Mouse (Mus musculus) olfactory bulb, adult 2 months (tissue): Measurements from ENCODE around the gene Ly6g6e.

Source experiments
- CTCF ChIP-seq: fragments of 200-500 bp; IDR thresholded peaks from 2 replicates; pipeline ENCODE4 v1.5.1; 2012; ENCODE audit warnings: low read depth, mild to moderate bottlenecking, low read length, moderate library complexity; ENCODE audit not compliant: insufficient read depth
- POLR2A ChIP-seq: fragments of 200-500 bp; IDR thresholded peaks from 2 replicates; pipeline ENCODE4 v1.6.1; 2012; ENCODE audit warnings: mild to moderate bottlenecking, low read depth, low read length, moderate library complexity; ENCODE audit not compliant: insufficient read depth

DNA sequence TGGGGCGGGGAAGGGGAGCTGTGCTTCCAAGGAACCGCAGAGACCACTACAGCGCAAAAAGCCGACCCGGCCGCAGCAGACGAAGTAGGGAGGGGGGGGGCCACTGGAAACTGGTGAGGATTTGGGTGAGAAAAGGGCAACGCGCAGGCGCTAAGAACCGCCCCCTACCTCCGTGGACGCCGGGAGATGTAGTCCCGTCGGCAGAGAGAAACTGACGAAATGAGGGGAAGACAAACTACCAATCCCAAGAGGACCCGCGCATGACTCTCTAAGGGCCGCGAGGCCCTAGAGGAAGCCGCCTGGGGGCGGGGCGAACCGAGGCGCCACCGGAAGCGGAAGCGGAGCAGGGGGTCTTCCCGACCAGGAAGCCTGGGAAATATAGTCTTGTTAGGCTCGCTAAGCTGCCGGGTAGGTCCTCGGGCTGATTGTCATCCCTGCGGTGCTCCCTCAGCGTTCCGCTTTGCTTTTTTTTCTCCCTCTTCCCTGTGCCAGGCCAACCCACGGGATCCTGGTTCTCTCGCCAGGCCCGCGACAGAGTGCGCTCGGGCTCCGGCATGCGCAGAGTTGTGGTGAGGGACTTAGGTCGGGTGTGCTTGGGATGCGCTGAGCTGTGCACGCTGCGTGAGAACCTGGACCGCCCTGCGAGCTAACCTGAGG, 44.6 kb downstream of the Ly6g6e start, which contains the start of gene Gpank1:
- TF ChIP-seq POLR2A (peak; percentile 37; the same call in 1 of the 2 replicates), CTCF (no peak)
